Mouse (Mus musculus) B cell, adult 2 months (primary cell): ENCODE measurements at regions not wholly inside any gene's neighbourhood (a gene's known extent, or its start where the extent isn't known, plus 50 kb on each side); places are given as distances from the start of the nearest gene placed in this dataset.
"Not testable (repeated sequence)": the region's sequence is repeated elsewhere in the genome, so short reads cannot be mapped to it uniquely, and the experiment has no call there.

ENCODE experiments used
- DNase-seq, 2 experiments: peaks; one replicate each; pipeline ENCODE4 v3.0.0; 2022

DNA sequence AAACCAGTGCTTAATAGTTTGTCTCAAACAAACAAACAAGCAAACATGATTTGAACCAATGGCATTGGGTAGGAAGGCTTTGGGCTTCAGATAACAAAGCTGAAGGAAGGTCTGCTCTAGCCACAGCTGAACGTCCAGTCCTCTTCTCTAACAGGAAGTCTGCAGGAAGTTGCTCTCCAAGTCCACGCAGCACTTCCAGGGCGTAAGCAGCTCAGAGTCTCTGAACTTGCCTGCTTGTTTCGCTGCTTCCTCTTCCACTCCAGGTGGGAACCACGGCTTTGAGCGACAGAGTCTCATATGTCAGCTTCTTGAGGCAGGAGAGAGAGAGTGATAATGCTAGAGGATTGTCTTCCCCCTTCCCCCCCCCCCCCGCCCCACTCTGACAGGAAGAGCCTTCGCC lies 123.6 kb downstream of the Tnfrsf21 start:
- DNase-seq, result no peak

DNA sequence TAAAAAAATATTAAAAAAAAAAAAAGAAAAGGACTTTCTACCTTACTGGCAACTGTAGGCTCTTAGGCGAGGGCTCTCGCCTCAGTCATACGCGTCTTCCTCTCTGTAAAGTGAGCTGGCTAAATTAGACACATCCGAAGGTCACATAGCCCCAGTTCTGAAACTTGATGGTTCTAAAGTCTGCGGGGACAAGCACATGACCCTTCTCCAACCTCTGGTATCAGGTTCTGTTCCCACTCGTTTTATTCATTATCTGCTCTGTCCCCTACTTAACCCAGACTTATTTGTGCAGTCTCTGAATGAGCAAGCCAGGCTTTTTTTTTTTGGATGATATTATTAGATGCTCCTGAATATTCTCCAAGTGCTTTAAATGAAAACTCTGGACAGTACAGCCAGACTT lies 125.4 kb downstream of the Tnfrsf21 start:
- DNase-seq, result no peak

- DNase-seq, result no peak
Observed at GRCm38 (mm10) chr17:43145749-43146148, 124.4 kb upstream of the Adgrf1 start.

GRCm38 (mm10) chr17:43147935-43148334 lies 122.2 kb upstream of the Adgrf1 start:
- DNase-seq, result no peak

DNA sequence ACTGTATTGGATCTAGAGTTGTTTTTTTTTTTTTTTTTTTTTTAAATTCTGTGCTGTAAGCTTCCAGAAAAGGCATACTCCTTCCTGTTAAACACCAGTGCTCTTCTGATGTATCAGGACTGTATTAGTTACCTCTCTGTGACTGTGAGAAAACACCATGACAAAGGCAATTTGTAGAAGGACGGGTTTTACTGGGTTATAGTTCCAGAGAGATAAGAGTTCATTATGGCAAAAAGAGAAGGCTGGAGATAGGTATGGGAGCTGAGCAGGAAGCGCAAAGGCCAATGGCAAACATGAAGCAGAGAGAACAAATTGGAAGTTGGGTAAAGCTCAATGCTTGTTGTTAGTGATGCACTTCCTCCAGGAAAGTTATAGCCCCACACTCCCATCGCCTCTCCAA lies 117.5 kb upstream of the Adgrf1 start:
- DNase-seq, result no peak

DNA sequence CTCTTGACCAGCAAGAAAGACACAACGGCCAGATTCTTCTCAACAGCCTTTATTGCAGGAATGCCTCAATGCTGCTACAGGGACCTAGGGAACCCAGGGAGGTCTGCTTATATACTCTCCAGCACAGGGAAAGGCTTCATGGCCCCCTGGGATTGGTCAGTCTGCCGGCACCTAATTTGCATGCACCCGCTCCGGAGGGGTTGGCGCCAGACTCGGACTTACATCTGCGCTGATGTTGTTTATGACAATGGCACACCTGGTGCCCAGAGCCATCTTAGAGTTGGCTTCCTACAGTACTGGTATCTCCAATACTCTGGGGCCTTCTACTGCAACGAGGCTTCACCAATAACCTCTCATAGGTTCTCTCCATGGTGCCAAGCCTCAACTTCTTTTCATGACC lies 114.9 kb upstream of the Adgrf1 start:
- DNase-seq, result not testable (repeated sequence)

DNA sequence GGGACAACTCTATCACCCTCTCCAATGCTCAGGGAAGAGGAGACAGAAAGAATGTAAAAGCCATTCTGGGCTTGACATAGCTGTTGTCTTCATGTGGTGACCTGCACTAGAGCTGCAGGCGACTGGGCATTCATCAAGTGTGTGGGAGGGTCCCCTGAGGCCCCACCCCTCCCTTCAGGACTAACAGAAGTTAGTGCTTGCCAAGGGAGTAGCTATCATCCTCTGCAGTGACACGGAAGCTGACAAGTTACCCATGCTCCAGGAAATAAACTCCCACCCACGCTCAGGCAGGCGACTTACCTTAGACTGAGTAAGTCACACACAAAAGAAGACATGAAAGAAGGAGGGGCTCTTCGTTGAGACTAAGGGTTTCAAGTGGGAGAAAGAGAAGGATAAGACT lies 114.0 kb upstream of the Adgrf1 start:
- DNase-seq, result no peak

- DNase-seq, result no peak
Observed at GRCm38 (mm10) chr17:43157781-43158501, 112.2 kb upstream of the Adgrf1 start.

DNA sequence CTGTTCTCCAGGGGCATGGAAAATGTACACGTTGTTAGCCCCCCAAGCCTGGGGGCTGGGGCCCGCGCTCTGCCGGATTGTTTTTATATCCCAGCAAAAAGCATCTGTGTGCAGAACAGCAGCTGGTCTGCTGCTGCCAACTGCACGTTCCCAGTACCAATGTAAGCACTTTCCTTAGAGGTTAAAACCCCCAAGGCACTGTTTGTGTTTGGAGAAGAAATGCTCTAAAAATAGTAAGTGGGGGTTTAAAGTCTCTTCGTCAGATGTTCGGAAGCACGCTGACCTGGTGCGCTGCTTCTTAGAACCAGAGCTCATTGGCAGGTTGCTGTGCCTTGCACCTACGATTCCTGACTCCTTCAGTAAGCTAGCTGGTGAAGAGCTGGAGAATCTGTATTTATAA lies 111.4 kb upstream of the Adgrf1 start:
- no peak for DNase-seq

GRCm38 (mm10) chr17:43161306-43161705 lies 108.8 kb upstream of the Adgrf1 start:
- not testable (repeated sequence) for DNase-seq

GRCm38 (mm10) chr17:43163126-43163525 lies 107.0 kb upstream of the Adgrf1 start:
- no peak for DNase-seq

- no peak for DNase-seq
Observed at GRCm38 (mm10) chr17:43166091-43166490, 104.0 kb upstream of the Adgrf1 start.

DNA sequence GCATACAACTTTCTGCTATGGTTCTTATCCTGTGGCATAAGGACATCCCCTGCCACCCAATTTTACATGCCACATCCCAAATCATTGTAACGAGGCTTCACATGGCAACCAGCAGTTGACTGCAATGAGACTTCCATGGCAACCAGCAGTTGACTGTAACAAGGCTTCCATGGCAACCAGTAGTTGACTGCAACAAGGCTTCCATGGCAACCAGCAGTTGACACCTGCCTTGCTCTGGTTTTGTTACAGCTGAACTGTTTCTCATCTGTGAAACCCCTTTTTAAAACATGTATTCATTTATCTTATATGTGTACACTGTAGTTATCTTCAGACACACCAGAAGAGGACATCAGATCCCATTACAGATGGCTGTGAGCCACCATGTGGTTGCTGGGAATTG lies 100.7 kb upstream of the Adgrf1 start:
- DNase-seq, result no peak

DNA sequence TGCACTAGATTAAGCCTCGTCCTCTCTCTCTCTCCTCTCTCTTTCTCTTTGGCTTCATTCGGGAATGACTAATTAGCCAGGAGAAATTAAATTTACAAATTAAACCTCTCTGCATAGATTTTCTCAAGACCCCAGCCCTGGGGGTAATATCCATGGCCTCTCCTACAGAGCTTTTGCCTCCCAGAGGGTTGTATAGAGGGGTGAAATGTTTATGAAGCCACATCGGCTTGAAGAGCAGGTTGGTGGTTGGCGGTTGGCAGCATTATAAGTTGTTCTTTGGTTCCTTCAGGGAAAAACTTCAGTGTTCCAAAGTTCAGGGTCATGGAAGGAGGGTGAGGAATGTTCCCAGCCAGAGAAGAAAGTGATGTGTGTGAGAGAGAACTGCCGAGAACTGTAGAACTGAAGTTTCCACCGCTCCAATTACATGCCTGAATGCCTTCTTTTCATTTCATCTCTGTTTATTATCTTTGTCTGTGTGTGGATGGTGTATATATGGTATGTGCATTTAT lies 97.4 kb upstream of the Adgrf1 start:
- no peak for DNase-seq

DNA sequence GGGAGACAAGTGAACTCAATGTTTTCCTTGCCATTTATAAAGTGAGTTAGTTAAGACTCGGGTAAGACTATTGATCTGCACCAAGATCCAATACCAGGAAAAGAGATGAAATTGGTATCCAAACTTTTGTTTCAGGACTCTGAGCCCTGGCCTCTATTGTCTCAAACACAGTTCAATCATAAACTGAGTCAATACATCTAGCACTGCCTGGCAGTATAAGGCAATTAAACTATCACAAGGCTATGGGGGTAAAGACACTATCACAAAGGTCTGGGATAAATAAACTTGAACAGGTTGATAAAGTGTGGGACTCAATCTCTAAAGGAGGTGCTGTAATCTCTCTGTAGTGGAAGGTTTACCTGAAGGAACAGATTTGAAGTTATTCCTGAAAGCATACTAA lies 95.3 kb upstream of the Adgrf1 start:
- no peak for DNase-seq

DNA sequence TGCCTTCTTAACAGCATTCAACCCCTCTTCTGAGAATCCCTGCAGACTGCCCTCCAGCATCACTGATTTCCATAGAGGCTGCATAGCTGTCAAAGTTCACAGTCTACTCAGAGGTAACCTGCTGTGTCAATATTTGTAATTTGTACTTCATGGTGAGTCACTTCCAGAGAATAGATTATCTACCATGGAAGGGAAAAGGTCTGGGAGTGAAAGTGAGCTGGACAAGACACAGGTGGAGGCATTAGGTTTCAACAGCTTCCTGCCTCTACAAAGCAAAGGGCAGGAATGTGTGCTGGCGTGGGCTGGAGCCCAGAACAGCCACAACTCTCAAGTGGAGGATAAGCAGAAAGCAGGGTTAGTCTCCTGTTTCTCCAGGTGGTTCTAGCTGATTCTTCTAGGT lies 92.9 kb upstream of the Adgrf1 start:
- DNase-seq, result no peak

GRCm38 (mm10) chr17:43190016-43190415 lies 80.1 kb upstream of the Adgrf1 start:
- DNase-seq, result no peak

GRCm38 (mm10) chr17:43190853-43191485 lies 79.2 kb upstream of the Adgrf1 start:
- DNase-seq, result no peak

DNA sequence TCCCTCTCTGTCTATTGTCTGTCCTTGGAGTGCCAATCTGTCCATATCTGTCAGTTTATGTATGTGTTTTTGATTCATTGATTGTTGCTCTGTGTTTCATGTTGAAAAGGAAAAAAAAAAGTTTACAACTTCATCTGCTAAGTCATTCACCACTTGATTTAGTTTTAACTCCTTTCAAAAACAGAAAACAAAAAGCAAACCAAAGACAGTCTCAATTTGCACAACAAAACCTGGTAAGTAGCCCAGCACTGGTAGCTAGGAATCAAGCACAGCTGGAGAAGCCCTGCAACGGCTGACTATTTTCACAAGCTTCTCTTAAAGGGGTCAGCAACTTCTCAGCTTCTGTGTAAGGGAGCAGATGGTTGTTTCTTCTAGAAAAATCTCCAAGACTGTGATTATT lies 72.9 kb upstream of the Adgrf1 start:
- DNase-seq, result no peak

DNA sequence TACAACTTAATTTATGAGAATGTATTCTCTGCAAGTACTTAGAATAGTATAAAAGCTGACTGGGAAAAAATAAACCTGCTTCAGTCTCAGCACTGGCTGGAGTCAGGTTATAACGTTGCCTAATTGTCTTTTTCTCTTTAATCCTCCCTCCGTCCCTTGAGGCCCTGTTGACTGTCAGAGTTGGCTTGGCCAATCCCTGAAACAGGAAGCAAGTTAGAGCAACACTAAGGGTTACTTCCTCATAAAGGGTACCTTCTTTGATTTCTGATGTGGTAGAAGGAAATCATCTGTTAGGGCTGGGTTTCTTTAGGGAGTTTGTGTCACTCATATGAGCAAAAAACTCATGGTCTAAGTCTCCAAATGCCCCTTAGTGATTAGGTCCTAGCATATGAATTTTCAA lies 69.3 kb upstream of the Adgrf1 start:
- peak; percentile 7 to 19 for DNase-seq

DNA sequence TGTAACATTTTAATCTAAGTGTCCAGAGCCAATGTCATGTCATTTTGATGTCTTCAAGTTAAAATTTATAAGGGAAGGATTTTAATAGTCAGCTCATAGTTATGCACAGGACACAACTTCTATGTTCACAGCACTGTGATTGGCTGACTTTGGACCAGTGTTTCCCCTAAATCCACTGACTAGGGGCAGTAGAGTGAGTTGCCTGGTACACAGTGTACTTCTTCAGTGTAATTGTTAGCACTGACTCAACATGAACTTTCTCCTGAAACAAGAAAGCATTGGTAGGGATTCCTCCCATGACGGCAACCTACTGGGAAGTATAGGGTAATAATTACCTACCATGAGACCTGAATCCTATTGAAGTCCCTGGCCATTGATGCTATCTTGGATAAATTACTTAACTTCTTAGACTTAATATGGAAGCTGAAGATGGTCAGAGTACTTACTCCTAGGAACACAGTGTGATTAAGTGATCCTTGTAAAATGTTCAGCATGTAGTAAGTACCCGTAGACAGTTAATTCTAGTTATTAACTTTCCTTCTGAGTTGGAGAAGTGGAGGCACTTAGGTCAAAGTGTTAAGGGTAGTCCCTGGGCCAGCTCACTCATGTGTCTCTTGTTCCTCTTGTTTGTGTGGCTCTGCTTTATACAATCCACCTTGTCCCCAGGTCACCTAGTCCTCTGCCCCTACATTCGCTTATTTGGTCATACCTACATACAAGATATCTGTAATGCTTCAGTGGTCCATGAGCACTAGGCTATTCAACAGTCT lies 63.2 kb upstream of the Adgrf1 start:
- no peak for DNase-seq

GRCm38 (mm10) chr17:43209727-43210126 lies 60.4 kb upstream of the Adgrf1 start:
- DNase-seq, result no peak

DNA sequence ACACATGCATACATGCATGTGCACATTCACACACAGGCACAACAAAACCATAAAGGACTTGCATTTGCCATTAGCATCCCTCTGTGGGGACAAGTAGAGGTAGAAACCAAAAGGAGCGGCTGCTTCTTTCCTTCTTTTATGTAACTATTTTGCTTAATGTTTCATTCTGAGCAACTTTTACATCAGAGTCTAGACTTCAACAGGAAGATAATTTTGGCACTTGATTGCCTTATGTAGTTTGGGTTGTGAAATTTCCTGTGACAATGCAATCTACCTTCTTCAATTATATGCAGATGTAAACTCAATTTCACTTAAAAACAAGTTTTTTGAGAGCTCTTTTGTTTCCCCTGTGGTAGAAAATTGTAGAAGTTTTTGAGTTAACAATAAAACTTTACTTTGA lies 56.1 kb upstream of the Adgrf1 start:
- DNase-seq, result no peak

- no peak for DNase-seq
Observed at GRCm38 (mm10) chr17:43219636-43220035, 50.5 kb upstream of the Adgrf1 start.
